Mouse (Mus musculus): Measurements from ENCODE around the gene Atxn7l1. TPM values are rescaled to one million over a fixed set of nuclear protein-coding genes. Genes with fewer than 3 reads are reported as not detected.

The Atxn7l1 gene
- polyA plus RNA-seq, 1 experiment = 176 TPM

GRCm38 (mm10) chr12:33130401-33130800 is 17.1 kb upstream of the Atxn7l1 start:
- Histone ChIP-seq H3K27me3 (ENCODE audit: control insufficient read depth, insufficient read depth, low read length) (no peaks in the 10 kb centered on the region), H3K4me1 (ENCODE audit: control insufficient read depth, insufficient read depth, low read length) (no peaks in the 10 kb centered on the region), H3K36me3 (ENCODE audit: control insufficient read depth, insufficient read depth, low read length) (no peaks in the 10 kb centered on the region), H3K27ac (ENCODE audit: control insufficient read depth, insufficient read depth, low read depth, low read length) (no peak overlapping the region), H3K4me3 (ENCODE audit: control insufficient read depth, low read depth, low read length) (no peak overlapping the region)
- no peak for TF ChIP-seq POLR2A (IDR thresholded peaks at IDR 0.05; ENCODE audit: control insufficient read depth, low read depth, low read length)
- TF ChIP-seq CTCF (IDR thresholded peaks at IDR 0.05; ENCODE audit: control insufficient read depth, insufficient read depth, insufficient replicate concordance, low read depth, low read length) = no peak

- Histone ChIP-seq H3K27me3 (ENCODE audit: control insufficient read depth, insufficient read depth, low read length) (no peaks in the 10 kb centered on the region), H3K36me3 (ENCODE audit: control insufficient read depth, insufficient read depth, low read length) (no peaks in the 10 kb centered on the region), H3K27ac (ENCODE audit: control insufficient read depth, insufficient read depth, low read depth, low read length) (no peak overlapping the region), H3K4me1 (ENCODE audit: control insufficient read depth, insufficient read depth, low read length) (no peaks in the 10 kb centered on the region), H3K4me3 (ENCODE audit: control insufficient read depth, low read depth, low read length) (no peak overlapping the region)
- TF ChIP-seq POLR2A (IDR thresholded peaks at IDR 0.05; ENCODE audit: control insufficient read depth, low read depth, low read length) (no peak), CTCF (IDR thresholded peaks at IDR 0.05; ENCODE audit: control insufficient read depth, insufficient read depth, insufficient replicate concordance, low read depth, low read length) (no peak)
These were observed 15.7 kb upstream of the Atxn7l1 start for GRCm38 (mm10) chr12:33131796-33132195.

- Histone ChIP-seq H3K27ac (ENCODE audit: control insufficient read depth, insufficient read depth, low read depth, low read length) (no peak overlapping the region), H3K4me3 (ENCODE audit: control insufficient read depth, low read depth, low read length) (no peak overlapping the region), H3K27me3 (ENCODE audit: control insufficient read depth, insufficient read depth, low read length) (no peaks in the 10 kb centered on the region), H3K36me3 (ENCODE audit: control insufficient read depth, insufficient read depth, low read length) (no peaks in the 10 kb centered on the region), H3K4me1 (ENCODE audit: control insufficient read depth, insufficient read depth, low read length) (no peaks in the 10 kb centered on the region)
- no peak for TF ChIP-seq POLR2A (IDR thresholded peaks at IDR 0.05; ENCODE audit: control insufficient read depth, low read depth, low read length)
- no peak for TF ChIP-seq CTCF (IDR thresholded peaks at IDR 0.05; ENCODE audit: control insufficient read depth, insufficient read depth, insufficient replicate concordance, low read depth, low read length)
These were observed 9.6 kb upstream of the Atxn7l1 start for GRCm38 (mm10) chr12:33137857-33138256.

GRCm38 (mm10) chr12:33139083-33139482 is 8.4 kb upstream of the Atxn7l1 start:
- H3K27ac ChIP-seq (ENCODE audit: control insufficient read depth, insufficient read depth, low read depth, low read length) = no peak overlapping the region
- no peaks in the 10 kb centered on the region for H3K27me3 ChIP-seq (ENCODE audit: control insufficient read depth, insufficient read depth, low read length)
- no peaks in the 10 kb centered on the region for H3K36me3 ChIP-seq (ENCODE audit: control insufficient read depth, insufficient read depth, low read length)
- TF ChIP-seq CTCF (IDR thresholded peaks at IDR 0.05; ENCODE audit: control insufficient read depth, insufficient read depth, insufficient replicate concordance, low read depth, low read length) (no peak), POLR2A (IDR thresholded peaks at IDR 0.05; ENCODE audit: control insufficient read depth, low read depth, low read length) (no peak)
- no peaks in the 10 kb centered on the region for H3K4me1 ChIP-seq (ENCODE audit: control insufficient read depth, insufficient read depth, low read length)
- H3K4me3 ChIP-seq (ENCODE audit: control insufficient read depth, low read depth, low read length) = no peak overlapping the region

- no peaks in the 10 kb centered on the region for H3K27me3 ChIP-seq (ENCODE audit: control insufficient read depth, insufficient read depth, low read length)
- no peaks in the 10 kb centered on the region for H3K36me3 ChIP-seq (ENCODE audit: control insufficient read depth, insufficient read depth, low read length)
- H3K4me3 ChIP-seq (ENCODE audit: control insufficient read depth, low read depth, low read length) = no peak overlapping the region
- no peak for TF ChIP-seq CTCF (IDR thresholded peaks at IDR 0.05; ENCODE audit: control insufficient read depth, insufficient read depth, insufficient replicate concordance, low read depth, low read length)
- no peak for TF ChIP-seq POLR2A (IDR thresholded peaks at IDR 0.05; ENCODE audit: control insufficient read depth, low read depth, low read length)
- peaks cover 9% of the 10 kb centered on the region for H3K4me1 ChIP-seq (ENCODE audit: control insufficient read depth, insufficient read depth, low read length)
- H3K27ac ChIP-seq (ENCODE audit: control insufficient read depth, insufficient read depth, low read depth, low read length) = no peak overlapping the region
These were observed 3.0 kb upstream of the Atxn7l1 start for GRCm38 (mm10) chr12:33144456-33144855.

GRCm38 (mm10) chr12:33146622-33147433 is 665 bp upstream of the Atxn7l1 start:
- Histone ChIP-seq H3K4me1 (ENCODE audit: control insufficient read depth, insufficient read depth, low read length) (peaks cover 9% of the 10 kb centered on the region), H3K27ac (ENCODE audit: control insufficient read depth, insufficient read depth, low read depth, low read length) (no peak overlapping the region)

DNA sequence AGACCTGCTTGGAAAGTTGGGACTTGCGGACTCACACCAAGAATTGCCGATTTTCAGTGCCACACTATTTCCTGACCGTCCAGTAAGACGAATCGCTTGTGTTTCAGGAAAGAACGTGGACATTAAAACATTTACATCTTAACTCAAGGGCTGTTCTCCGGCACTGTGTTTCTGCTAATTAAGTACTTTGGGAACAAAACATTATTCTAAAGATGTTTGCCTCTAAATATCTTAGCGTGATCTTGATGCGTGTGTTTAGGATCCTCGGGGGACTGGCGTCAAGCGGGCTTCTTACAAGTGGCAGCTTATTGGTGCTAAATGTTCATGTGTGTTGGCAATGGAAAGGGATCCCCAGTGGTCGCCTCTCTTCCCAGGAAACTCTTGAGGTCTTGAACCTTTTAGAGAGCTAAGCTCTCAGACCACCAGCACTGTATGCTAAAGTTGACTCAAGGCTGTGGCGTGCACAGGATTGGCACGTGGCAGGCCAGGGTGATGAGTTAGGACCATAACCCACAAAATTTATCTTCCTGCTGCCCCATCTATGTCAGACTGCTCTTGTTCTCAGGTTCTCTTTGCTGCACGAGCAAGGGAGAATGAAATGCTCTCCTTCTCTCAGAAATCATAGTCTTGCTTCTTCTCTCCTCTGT is 2.2 kb downstream of the Atxn7l1 start:
- Histone ChIP-seq H3K36me3 (ENCODE audit: control insufficient read depth, insufficient read depth, low read length) (no peaks in the 10 kb centered on the region), H3K27ac (ENCODE audit: control insufficient read depth, insufficient read depth, low read depth, low read length) (no peak overlapping the region), H3K27me3 (ENCODE audit: control insufficient read depth, insufficient read depth, low read length) (no peaks in the 10 kb centered on the region), H3K4me1 (ENCODE audit: control insufficient read depth, insufficient read depth, low read length) (peaks cover 9% of the 10 kb centered on the region), H3K4me3 (ENCODE audit: control insufficient read depth, low read depth, low read length) (no peak overlapping the region)
- TF ChIP-seq CTCF (IDR thresholded peaks at IDR 0.05; ENCODE audit: control insufficient read depth, insufficient read depth, insufficient replicate concordance, low read depth, low read length) (no peak), POLR2A (IDR thresholded peaks at IDR 0.05; ENCODE audit: control insufficient read depth, low read depth, low read length) (no peak)

More at GRCm38 (mm10) chr12:33146622-33147433, 665 bp upstream of the Atxn7l1 start:
- H3K36me3 ChIP-seq (ENCODE audit: control insufficient read depth, insufficient read depth, low read length) = no peaks in the 10 kb centered on the region
- H3K27me3 ChIP-seq (ENCODE audit: control insufficient read depth, insufficient read depth, low read length) = no peaks in the 10 kb centered on the region
- H3K4me3 ChIP-seq (ENCODE audit: control insufficient read depth, low read depth, low read length) = peak overlapping the region; percentile 85
- TF ChIP-seq POLR2A (IDR thresholded peaks at IDR 0.05; ENCODE audit: control insufficient read depth, low read depth, low read length) (no peak), CTCF (IDR thresholded peaks at IDR 0.05; ENCODE audit: control insufficient read depth, insufficient read depth, insufficient replicate concordance, low read depth, low read length) (no peak)
